Mouse (Mus musculus) limb, embryonic 15.5 days (tissue): Measurements from ENCODE around the gene Dnmt3l. TPM values are rescaled to one million over a fixed set of nuclear protein-coding genes. Genes with fewer than 3 reads are reported as not detected.

Experiments
- ATAC-seq: fragments of 200-750 bp; cut with Nextera tagmentation; 2 replicates; pipeline ENCODE4 v1.8.0; 2017; ENCODE audit warnings: low read depth, moderate TSS enrichment; ENCODE audit not compliant: insufficient number of reproducible peaks, low FRiP score, low TSS enrichment
- H3K27ac ChIP-seq: fragments of 300-500 bp; sonication (generic); 2 replicates; pipeline ENCODE4 v1.5.1; 2015; ENCODE audit warnings: moderate library complexity, mild to moderate bottlenecking, inconsistent platforms
- H3K27me3 ChIP-seq: fragments of 300-500 bp; sonication (generic); 2 replicates; pipeline ENCODE4 v1.6.1; 2015; ENCODE audit warnings: inconsistent platforms
- H3K36me3 ChIP-seq: fragments of 300-500 bp; sonication (generic); 2 replicates; pipeline ENCODE4 v1.6.1; 2015; ENCODE audit warnings: inconsistent platforms
- H3K4me1 ChIP-seq: fragments of 300-500 bp; sonication (generic); 2 replicates; pipeline ENCODE4 v1.6.1; 2015; ENCODE audit warnings: inconsistent platforms
- H3K4me2 ChIP-seq: fragments of 300-500 bp; sonication (generic); 2 replicates; pipeline ENCODE4 v1.6.1; 2015; ENCODE audit warnings: mild to moderate bottlenecking, inconsistent platforms
- H3K4me3 ChIP-seq: fragments of 300-500 bp; sonication (generic); 2 replicates; pipeline ENCODE4 v1.5.1; 2015; ENCODE audit warnings: mild to moderate bottlenecking, inconsistent platforms
- H3K9ac ChIP-seq: fragments of 300-500 bp; sonication (generic); 2 replicates; pipeline ENCODE4 v1.6.1; 2015; ENCODE audit warnings: inconsistent platforms
- H3K9me3 ChIP-seq: fragments of 300-500 bp; sonication (generic); 2 replicates; pipeline ENCODE4 v1.6.1; 2016; ENCODE audit warnings: inconsistent platforms
- WGBS: fragments of 180-500 bp; shearing (Covaris S2); methylation state at CpG from one replicate; pipeline ENCODE4 v1.1.7; 2015; 5-methylcytosine and 5-hydroxymethylcytosine counted together
- polyA plus RNA-seq: library from polyadenylated mRNA; unstranded; fragments of >200 nt; fragmentation: Nextera tagmentation; extraction: Ambion mirVana; gene quantifications from 2 replicates; pipeline ENCODE4 v1.2.1, GENCODE M21; 2015

Gene Dnmt3l
- polyA plus RNA-seq, 1 experiment from 2014 or later, result 0.58 TPM

DNA sequence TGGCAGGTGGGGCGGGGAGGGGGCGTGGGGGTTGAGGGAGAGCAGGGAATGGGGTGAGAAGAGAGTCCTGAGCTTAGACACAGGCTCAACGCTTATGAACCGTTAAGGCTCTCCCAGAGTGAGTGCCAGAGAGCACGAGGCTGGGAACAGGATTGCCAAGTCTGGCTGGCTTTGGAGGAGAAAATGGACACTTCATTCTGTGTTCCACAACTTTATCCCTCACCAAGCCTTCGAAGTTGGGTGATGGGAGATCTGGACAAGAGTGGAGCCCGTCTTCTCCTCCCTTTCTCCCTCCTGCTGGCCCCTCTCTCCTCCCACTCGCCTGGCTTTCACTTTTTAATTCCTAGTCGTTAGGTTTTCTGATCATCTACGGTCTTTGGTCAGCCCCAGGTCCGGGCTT, 26.8 kb downstream of the Dnmt3l start:
- no peak for ATAC-seq
- Histone ChIP-seq H3K9ac (no peak overlapping the region), H3K4me1 (peaks cover 14% of the 10 kb centered on the region), H3K27me3 (peaks cover 14% of the 10 kb centered on the region), H3K9me3 (no peaks in the 10 kb centered on the region), H3K27ac (no peak overlapping the region), H3K4me3 (peak overlapping the region; percentile 61), H3K4me2 (peak overlapping the region; percentile 96), H3K36me3 (no peaks in the 10 kb centered on the region)
- 15% methylated on average over 11 of the region's 11 CpGs for WGBS

DNA sequence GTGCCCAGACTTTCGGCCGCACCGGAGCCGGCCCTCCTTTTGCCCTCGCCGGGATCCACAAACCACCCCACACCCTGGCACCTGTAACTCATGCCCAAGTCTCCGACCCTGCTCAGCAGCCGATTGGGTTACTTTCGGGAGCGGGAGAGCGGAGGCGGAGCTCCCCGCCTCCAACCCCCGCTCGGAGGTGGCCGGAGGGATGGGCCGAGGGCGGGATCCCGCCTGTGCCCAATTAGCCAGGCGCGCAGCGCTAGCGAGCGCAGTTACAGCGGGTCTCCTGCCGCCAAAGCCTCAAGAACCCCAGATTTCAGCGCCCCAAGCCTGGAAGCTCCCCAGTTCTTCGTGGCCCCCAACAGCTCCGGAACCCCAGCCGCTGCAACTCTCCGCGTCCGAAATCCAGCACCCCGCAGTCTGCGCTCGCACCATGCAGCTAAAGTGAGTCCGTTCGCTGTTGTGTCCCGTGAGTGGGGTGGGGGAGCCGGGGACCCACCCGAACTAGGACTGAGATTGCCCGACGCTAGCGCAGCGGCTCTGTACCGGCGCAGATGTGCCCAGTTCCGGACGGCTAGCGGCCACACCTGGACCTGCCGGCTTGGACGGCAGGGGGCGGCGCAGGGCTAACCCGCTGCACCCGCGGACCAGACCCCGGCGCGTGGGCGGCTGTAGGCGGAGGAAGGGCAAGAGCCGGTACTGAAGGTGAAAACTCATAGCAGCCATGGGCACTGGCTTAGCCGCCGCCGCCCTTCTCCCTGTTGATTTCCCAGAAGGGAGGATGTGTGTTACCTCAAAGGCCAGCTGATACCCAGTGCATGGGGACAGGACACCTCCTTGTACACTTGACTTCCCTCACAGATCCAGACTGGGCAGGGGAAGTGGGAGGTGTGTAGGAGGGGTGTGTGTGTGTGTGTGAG, 27.6 kb downstream of the Dnmt3l start, which contains the start of gene Icosl:
Gene Icosl, plus strand, starts transcription at position 202 of the 911 bp plus-strand sequence.
- H3K4me3 ChIP-seq, result peak within 1 kb of the TSS; percentile 61
- peak within 1 kb of the TSS; percentile 96 for H3K4me2 ChIP-seq
- H3K36me3 ChIP-seq, result no peaks in the 10 kb centered on the region
- peak within 1 kb of the TSS; percentile 38; the same call in 1 of the 2 replicates for H3K27ac ChIP-seq
- peak within 1 kb of the TSS; percentile 46 for H3K9ac ChIP-seq
- H3K9me3 ChIP-seq, result no peaks in the 10 kb centered on the region
- peaks cover 14% of the 10 kb centered on the region for H3K27me3 ChIP-seq
- ATAC-seq, result peak; percentile 77
- WGBS, result under 1% methylated on average over 66 of the region's 66 CpGs
- peaks cover 14% of the 10 kb centered on the region for H3K4me1 ChIP-seq

DNA sequence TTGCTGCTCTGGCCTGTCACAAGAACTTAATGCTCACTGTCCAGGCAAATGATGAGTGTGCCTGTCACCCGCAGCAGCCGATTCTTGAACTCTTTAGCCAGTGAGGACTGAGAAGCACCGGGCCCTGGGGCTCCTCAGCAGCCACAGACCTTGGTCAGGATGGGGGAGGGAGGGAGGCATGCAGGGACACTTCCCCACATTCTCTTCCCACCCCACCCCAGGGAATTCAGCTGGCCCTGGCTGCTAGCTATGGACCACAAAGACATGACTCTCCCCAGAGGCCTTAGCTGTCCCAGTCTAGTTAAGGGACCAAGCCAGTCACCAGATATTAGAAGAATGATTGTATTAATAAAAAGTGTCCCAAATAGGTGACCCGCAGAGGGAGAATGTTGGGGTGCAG, 32.4 kb downstream of the Dnmt3l start:
- H3K4me2 ChIP-seq, result no peak overlapping the region
- H3K4me3 ChIP-seq, result no peak overlapping the region
- 84% methylated on average over 4 of the region's 4 CpGs for WGBS
- H3K36me3 ChIP-seq, result no peaks in the 10 kb centered on the region
- peaks cover 5% of the 10 kb centered on the region; the same call in 1 of the 2 replicates for H3K27me3 ChIP-seq
- H3K27ac ChIP-seq, result no peak overlapping the region
- H3K9me3 ChIP-seq, result no peaks in the 10 kb centered on the region
- H3K4me1 ChIP-seq, result peaks cover 9% of the 10 kb centered on the region
- ATAC-seq, result no peak
- H3K9ac ChIP-seq, result no peak overlapping the region

DNA sequence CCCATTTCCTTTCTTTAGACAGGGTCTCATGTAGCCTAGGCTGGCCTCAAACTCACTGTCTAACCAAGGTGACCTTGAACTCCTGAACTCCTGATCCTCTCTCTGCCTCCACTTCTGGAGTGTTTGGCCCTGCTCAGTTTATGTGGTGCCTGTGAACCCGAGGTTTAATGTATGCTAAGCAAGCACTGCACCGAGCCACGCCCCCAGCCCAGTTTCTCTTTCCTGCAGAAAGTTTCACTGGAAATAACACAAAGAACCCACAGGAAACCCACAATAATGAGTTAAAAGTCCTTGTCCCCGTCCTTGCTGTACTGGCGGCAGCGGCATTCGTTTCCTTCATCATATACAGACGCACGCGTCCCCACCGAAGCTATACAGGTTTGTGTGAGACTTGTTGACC, 33.2 kb downstream of the Dnmt3l start:
- Histone ChIP-seq H3K9ac (no peak overlapping the region), H3K36me3 (no peaks in the 10 kb centered on the region), H3K9me3 (no peaks in the 10 kb centered on the region), H3K27ac (no peak overlapping the region), H3K4me3 (no peak overlapping the region), H3K27me3 (peaks cover 2% of the 10 kb centered on the region; the same call in 1 of the 2 replicates), H3K4me1 (peaks cover 1% of the 10 kb centered on the region), H3K4me2 (no peak overlapping the region)
- ATAC-seq, result no peak
- WGBS, result 80% methylated on average over 11 of the region's 11 CpGs

DNA sequence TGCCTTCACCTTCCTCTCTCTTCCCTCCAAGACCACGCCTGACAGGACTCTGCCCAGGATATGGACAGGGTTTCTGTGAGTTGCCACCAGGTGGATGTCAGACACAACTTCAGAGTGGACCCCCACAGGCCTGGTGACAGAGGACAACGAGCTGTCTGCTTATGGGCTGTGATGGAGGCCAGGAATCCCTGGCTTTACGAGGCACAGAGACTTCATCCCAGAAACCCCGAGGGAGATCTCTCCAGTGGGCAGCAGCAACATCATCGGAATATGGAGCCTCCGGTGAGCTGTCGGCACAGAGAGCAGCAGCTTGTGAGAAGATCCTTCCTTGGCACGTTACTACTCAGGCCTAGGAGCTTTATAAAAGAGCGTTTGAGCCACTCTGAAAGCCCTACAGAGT, 36.1 kb downstream of the Dnmt3l start:
- no peak for ATAC-seq
- Histone ChIP-seq H3K4me1 (no peaks in the 10 kb centered on the region), H3K4me3 (no peak overlapping the region), H3K36me3 (no peaks in the 10 kb centered on the region), H3K9ac (no peak overlapping the region), H3K27ac (no peak overlapping the region; the same call in 1 of the 2 replicates), H3K27me3 (no peaks in the 10 kb centered on the region), H3K4me2 (no peak overlapping the region), H3K9me3 (no peaks in the 10 kb centered on the region)
- 69% methylated on average over 9 of the region's 9 CpGs for WGBS

DNA sequence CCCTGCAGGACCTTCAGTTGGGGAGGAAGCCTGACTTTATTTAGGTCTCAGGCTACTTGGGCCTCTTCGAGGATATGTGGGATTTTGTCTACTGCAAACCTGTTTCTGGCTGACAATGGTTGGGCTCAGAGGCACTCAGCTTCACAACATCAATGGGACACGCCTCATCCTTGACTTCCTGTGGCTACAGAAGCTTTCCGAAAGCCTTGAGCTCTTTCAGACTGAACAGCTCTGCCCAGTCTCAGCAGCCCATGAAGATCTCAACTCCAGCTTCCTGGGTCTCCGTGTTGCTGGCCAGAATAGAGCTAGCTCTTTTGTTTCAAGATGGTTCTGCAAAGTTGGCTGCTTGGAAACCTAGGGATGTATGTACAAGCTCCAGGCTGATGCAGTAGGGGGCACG, 36.5 kb downstream of the Dnmt3l start:
- Histone ChIP-seq H3K9ac (no peak overlapping the region), H3K27ac (no peak overlapping the region; the same call in 1 of the 2 replicates), H3K4me3 (no peak overlapping the region), H3K9me3 (no peaks in the 10 kb centered on the region), H3K36me3 (no peaks in the 10 kb centered on the region), H3K4me1 (no peaks in the 10 kb centered on the region), H3K4me2 (no peak overlapping the region), H3K27me3 (no peaks in the 10 kb centered on the region)
- no peak for ATAC-seq
- 78% methylated on average over 5 of the region's 5 CpGs for WGBS

DNA sequence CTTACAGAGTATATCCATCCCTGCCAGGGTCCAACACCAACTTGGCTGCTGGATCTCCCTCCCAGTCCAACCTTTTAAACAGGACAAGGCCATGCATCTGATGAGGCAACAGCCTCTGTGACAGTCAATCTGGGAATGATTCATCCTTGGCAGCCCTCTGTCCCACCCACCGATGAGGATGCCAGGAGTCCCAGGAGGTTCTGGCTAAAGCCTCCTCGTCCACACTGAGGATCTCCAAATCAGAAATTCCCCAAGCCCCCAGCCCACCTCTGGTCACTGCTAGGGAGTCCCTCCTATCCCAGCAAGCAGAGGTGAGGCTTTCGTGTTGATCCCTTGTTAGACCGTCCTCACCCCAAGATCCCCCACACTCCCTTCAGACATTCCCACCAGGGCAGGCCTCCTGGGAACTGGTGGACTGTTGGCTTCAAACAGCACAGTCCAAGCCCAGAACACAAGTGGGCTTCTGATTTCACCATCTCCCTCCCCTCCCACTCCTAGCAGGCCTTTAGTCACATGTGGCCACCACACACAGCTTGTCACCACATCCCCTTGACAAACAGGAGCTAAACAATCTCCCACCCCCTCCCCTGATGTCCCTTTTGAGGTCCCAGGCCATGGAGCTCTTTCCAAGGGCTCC, 38.3 kb downstream of the Dnmt3l start:
- Histone ChIP-seq H3K4me2 (no peak overlapping the region), H3K27me3 (no peaks in the 10 kb centered on the region), H3K4me3 (no peak overlapping the region), H3K9ac (no peak overlapping the region), H3K36me3 (no peaks in the 10 kb centered on the region), H3K9me3 (no peaks in the 10 kb centered on the region), H3K4me1 (no peaks in the 10 kb centered on the region), H3K27ac (no peak overlapping the region)
- no peak for ATAC-seq
- WGBS, result 76% methylated on average over 4 of the region's 4 CpGs

DNA sequence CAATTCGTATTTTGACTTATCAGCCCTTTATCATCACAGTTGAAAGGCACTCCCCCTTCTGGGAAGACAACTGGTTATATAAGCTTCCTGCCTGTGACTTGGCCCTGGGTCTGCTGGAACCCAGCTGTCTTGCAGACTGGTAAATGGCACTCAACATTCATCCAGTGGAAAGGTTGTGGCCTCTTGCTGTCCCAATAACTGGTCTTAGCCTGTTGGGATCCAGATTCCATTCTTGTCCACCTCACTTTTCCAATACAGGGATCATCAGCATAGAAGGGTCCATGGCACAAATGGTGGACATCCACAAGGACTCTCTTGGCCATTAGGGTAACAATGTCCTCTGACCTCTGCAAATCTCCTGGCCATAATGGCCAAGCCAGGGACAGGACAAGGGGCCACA, 42.3 kb downstream of the Dnmt3l start:
- H3K36me3 ChIP-seq, result no peaks in the 10 kb centered on the region
- H3K4me1 ChIP-seq, result no peaks in the 10 kb centered on the region
- no peak overlapping the region for H3K4me2 ChIP-seq
- H3K9me3 ChIP-seq, result no peaks in the 10 kb centered on the region
- H3K27me3 ChIP-seq, result no peaks in the 10 kb centered on the region
- WGBS, result 61% methylated on average over 1 of the region's 1 CpGs
- no peak overlapping the region for H3K9ac ChIP-seq
- ATAC-seq, result no peak
- H3K27ac ChIP-seq, result no peak overlapping the region
- H3K4me3 ChIP-seq, result no peak overlapping the region

DNA sequence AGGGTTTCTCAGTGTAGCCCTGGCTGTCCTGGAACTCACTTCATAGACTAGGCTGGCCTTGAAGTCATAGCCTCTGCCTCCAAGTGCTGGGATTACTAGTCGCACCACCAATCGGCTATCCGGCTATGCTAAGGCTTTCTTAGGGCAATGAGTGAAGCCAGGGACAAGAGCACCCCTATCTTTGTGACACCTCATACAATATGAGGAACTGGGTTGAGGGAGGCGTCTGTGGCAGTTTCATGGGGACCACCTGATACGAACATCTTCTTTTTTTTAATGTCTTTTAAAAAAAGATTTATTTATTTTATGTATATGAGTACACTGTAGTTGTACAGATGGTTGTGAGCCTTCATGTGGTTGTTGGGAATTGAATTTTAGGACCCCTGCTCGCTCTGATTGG, 44.0 kb downstream of the Dnmt3l start:
- Histone ChIP-seq H3K27me3 (no peaks in the 10 kb centered on the region), H3K36me3 (no peaks in the 10 kb centered on the region), H3K4me2 (no peak overlapping the region), H3K4me1 (no peaks in the 10 kb centered on the region), H3K9ac (no peak overlapping the region), H3K9me3 (no peaks in the 10 kb centered on the region), H3K4me3 (no peak overlapping the region), H3K27ac (no peak overlapping the region)
- ATAC-seq, result no peak
- WGBS, result 87% methylated on average over 6 of the region's 6 CpGs

DNA sequence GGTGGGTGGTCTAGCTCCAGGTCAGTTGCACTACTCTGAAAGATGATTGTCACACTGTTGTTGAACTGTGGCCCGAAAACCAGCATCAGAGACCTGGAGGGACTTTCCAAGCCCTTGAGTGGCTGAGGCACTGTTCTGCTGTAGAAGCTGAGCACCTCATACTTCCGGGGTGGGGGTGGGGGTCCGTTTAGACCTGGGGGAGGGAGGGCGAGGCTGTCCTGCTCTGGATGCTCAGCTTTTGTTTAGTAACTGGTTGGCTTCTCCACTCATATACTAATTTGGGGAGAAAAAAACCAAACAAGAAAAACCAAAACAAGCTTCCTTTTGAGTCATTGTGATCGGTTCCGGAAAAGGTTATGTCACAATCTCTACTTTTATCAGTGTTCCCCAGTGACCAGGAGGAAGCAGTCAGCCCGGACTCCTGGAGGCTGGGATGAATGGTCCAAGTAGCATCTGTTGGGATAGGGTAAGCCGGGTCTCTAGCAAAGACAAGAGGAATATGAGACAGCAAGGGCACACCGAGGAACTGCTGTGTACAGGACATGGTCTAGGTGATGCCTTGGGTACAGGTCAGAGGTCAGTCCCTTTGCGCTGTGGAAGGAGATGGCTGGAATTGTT, 44.8 kb downstream of the Dnmt3l start:
- Histone ChIP-seq H3K4me2 (no peak overlapping the region), H3K27ac (no peak overlapping the region), H3K36me3 (no peaks in the 10 kb centered on the region), H3K27me3 (no peaks in the 10 kb centered on the region), H3K4me1 (no peaks in the 10 kb centered on the region), H3K4me3 (no peak overlapping the region), H3K9me3 (no peaks in the 10 kb centered on the region), H3K9ac (no peak overlapping the region)
- ATAC-seq, result no peak
- WGBS, result 73% methylated on average over 10 of the region's 10 CpGs

DNA sequence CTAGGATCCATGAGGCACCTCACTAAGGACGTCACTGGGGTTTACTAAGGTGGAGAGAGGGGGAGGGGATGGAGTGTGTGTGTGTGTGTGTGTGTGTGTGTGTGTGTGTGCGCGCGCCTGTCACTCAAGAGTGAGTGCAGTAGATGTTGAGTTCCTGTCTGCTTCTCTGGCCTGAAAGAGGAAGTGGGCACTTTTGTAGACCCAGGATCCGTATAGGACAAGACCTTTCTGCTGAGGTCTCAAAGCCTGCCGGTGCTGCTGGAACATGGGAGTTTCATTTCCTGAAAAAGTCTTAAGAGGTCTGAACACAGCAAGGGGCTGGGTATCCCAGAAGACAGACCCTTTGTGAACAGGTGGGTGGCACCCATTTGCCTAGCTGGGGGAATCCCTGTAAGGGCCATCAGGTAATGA, 45.4 kb downstream of the Dnmt3l start:
- no peak overlapping the region for H3K4me3 ChIP-seq
- no peaks in the 10 kb centered on the region for H3K4me1 ChIP-seq
- WGBS, result 80% methylated on average over 6 of the region's 6 CpGs
- no peaks in the 10 kb centered on the region for H3K27me3 ChIP-seq
- H3K4me2 ChIP-seq, result no peak overlapping the region
- no peak for ATAC-seq
- H3K27ac ChIP-seq, result no peak overlapping the region
- no peaks in the 10 kb centered on the region for H3K36me3 ChIP-seq
- no peak overlapping the region for H3K9ac ChIP-seq
- no peaks in the 10 kb centered on the region for H3K9me3 ChIP-seq

DNA sequence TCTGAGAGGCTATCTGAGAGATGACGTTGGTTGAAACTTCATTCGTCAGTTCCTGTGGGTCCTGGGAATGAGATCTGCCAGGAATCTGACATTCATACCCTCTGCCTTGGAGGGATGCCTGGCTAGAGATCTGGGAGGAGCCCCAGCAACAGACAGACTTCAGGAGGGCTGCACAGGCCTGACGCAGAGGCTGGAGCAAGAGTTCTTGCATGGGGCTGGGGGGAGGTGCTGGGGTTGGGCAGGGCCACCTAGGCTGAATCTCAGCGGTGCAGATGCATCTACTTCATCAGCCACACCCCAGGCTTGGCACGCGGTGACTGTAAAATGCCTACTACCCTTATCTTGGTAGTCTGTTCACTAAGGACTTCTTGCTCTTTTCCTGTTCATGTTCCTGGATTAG, 48.5 kb downstream of the Dnmt3l start:
- Histone ChIP-seq H3K9ac (no peak overlapping the region), H3K4me2 (no peak overlapping the region), H3K27ac (no peak overlapping the region), H3K9me3 (no peaks in the 10 kb centered on the region), H3K36me3 (no peaks in the 10 kb centered on the region), H3K27me3 (no peaks in the 10 kb centered on the region), H3K4me1 (no peaks in the 10 kb centered on the region), H3K4me3 (no peak overlapping the region)
- ATAC-seq, result no peak
- WGBS, result 51% methylated on average over 6 of the region's 6 CpGs
